Mouse (Mus musculus): ENCODE measurements around the gene Lims1. TPM values are rescaled to one million over a fixed set of nuclear protein-coding genes. Genes with fewer than 3 reads are reported as not detected.

The Lims1 gene
- polyA plus RNA-seq, 1 experiment from 2014 or later, result 108 TPM

- DNase-seq (ENCODE audit: low spot score), result no peak
- Histone ChIP-seq H3K9me3 (no peaks in the 10 kb centered on the region), H3K4me1 (no peaks in the 10 kb centered on the region), H3K27ac (replicated peaks) (no peak overlapping the region), H3K27me3 (replicated peaks; ENCODE audit: low read depth, poor library complexity, severe bottlenecking) (no peaks in the 10 kb centered on the region), H3K4me3 (no peak overlapping the region), H3K36me3 (replicated peaks) (peaks cover 82% of the 10 kb centered on the region)
- 87% methylated on average over 10 of the region's 10 CpGs for WGBS
Observed at GRCm38 (mm10) chr10:58418290-58418971, 95.2 kb downstream of the Lims1 start.

- DNase-seq (ENCODE audit: low spot score), result no peak
- Histone ChIP-seq H3K36me3 (replicated peaks) (peaks cover 22% of the 10 kb centered on the region), H3K27ac (replicated peaks) (no peak overlapping the region), H3K27me3 (replicated peaks; ENCODE audit: low read depth, poor library complexity, severe bottlenecking) (no peaks in the 10 kb centered on the region), H3K4me1 (no peaks in the 10 kb centered on the region), H3K9me3 (no peaks in the 10 kb centered on the region), H3K4me3 (no peak overlapping the region)
- 91% methylated on average over 2 of the region's 2 CpGs for WGBS
Observed at GRCm38 (mm10) chr10:58427930-58428329, 104.7 kb downstream of the Lims1 start.

- 22% methylated on average over 9 of the region's 9 CpGs for WGBS
- H3K4me3 ChIP-seq, result peak overlapping the region; percentile 99
- no peaks in the 10 kb centered on the region for H3K27me3 ChIP-seq (replicated peaks; ENCODE audit: low read depth, poor library complexity, severe bottlenecking)
- peaks cover 11% of the 10 kb centered on the region for H3K4me1 ChIP-seq
- no peak for DNase-seq (ENCODE audit: low spot score)
- H3K36me3 ChIP-seq (replicated peaks), result no peaks in the 10 kb centered on the region
- H3K9me3 ChIP-seq, result no peaks in the 10 kb centered on the region
- peak overlapping the region; percentile 95 for H3K27ac ChIP-seq (replicated peaks)
Observed at GRCm38 (mm10) chr10:58445850-58446249, 122.6 kb downstream of the Lims1 start.

- under 1% methylated on average over 91 of the region's 91 CpGs for WGBS
- H3K27ac ChIP-seq (replicated peaks), result peak within 1 kb of the TSS; percentile 95
- H3K9me3 ChIP-seq, result no peaks in the 10 kb centered on the region
- H3K27me3 ChIP-seq (replicated peaks; ENCODE audit: low read depth, poor library complexity, severe bottlenecking), result no peaks in the 10 kb centered on the region
- H3K4me1 ChIP-seq, result peaks cover 11% of the 10 kb centered on the region
- no peaks in the 10 kb centered on the region for H3K36me3 ChIP-seq (replicated peaks)
- H3K4me3 ChIP-seq, result peak within 1 kb of the TSS; percentile 99
- peak; percentile 98 for DNase-seq (ENCODE audit: low spot score)
Observed at GRCm38 (mm10) chr10:58446384-58447279, 123.4 kb downstream of the Lims1 start, which contains the start of gene Ranbp2. Ranbp2 (plus strand) TSS chr10:58446920.

GRCm38 (mm10) chr10:58447280-58447781, 124.1 kb downstream of the Lims1 start:
- H3K9me3 ChIP-seq, result no peaks in the 10 kb centered on the region
- WGBS, result 1% methylated on average over 32 of the region's 32 CpGs
- no peak for DNase-seq (ENCODE audit: low spot score)
- peak overlapping the region; percentile 95 for H3K27ac ChIP-seq (replicated peaks)
- H3K4me3 ChIP-seq, result peak overlapping the region; percentile 99
- peaks cover 5% of the 10 kb centered on the region; the same call in 1 of the 2 replicates for H3K36me3 ChIP-seq (replicated peaks)
- peaks cover 11% of the 10 kb centered on the region for H3K4me1 ChIP-seq
- no peaks in the 10 kb centered on the region for H3K27me3 ChIP-seq (replicated peaks; ENCODE audit: low read depth, poor library complexity, severe bottlenecking)

GRCm38 (mm10) chr10:58451575-58451974, 128.3 kb downstream of the Lims1 start:
- Histone ChIP-seq H3K36me3 (replicated peaks) (peaks cover 47% of the 10 kb centered on the region), H3K9me3 (no peaks in the 10 kb centered on the region), H3K4me3 (no peak overlapping the region), H3K27ac (replicated peaks) (no peak overlapping the region), H3K4me1 (peaks cover 3% of the 10 kb centered on the region; the same call in 1 of the 2 replicates), H3K27me3 (replicated peaks; ENCODE audit: low read depth, poor library complexity, severe bottlenecking) (no peaks in the 10 kb centered on the region)
- no peak for DNase-seq (ENCODE audit: low spot score)

GRCm38 (mm10) chr10:58452185-58452584, 128.9 kb downstream of the Lims1 start:
- no peaks in the 10 kb centered on the region for H3K9me3 ChIP-seq
- H3K36me3 ChIP-seq (replicated peaks), result peaks cover 53% of the 10 kb centered on the region
- DNase-seq (ENCODE audit: low spot score), result no peak
- 88% methylated on average over 1 of the region's 1 CpGs for WGBS
- H3K27me3 ChIP-seq (replicated peaks; ENCODE audit: low read depth, poor library complexity, severe bottlenecking), result no peaks in the 10 kb centered on the region
- peaks cover 3% of the 10 kb centered on the region; the same call in 1 of the 2 replicates for H3K4me1 ChIP-seq
- H3K4me3 ChIP-seq, result no peak overlapping the region
- H3K27ac ChIP-seq (replicated peaks), result no peak overlapping the region

- no peaks in the 10 kb centered on the region for H3K9me3 ChIP-seq
- H3K36me3 ChIP-seq (replicated peaks), result peaks cover 93% of the 10 kb centered on the region
- no peaks in the 10 kb centered on the region for H3K27me3 ChIP-seq (replicated peaks; ENCODE audit: low read depth, poor library complexity, severe bottlenecking)
Observed at GRCm38 (mm10) chr10:58459896-58460295, 136.6 kb downstream of the Lims1 start.

More at GRCm38 (mm10) chr10:58459896-58460295, 136.6 kb downstream of the Lims1 start:
- Histone ChIP-seq H3K4me3 (no peak overlapping the region), H3K4me1 (no peaks in the 10 kb centered on the region), H3K27ac (replicated peaks) (no peak overlapping the region)
- WGBS, result 89% methylated on average over 1 of the region's 1 CpGs
- DNase-seq (ENCODE audit: low spot score), result no peak

Other genes with a start within 250 kb of the Lims1 start
- not detected in 2 replicates for gene AW822073, start 98.5 kb upstream of the Lims1 start, polyA plus RNA-seq (2016; fragmentation: Nextera tagmentation; extraction: Ambion mirVana)
- not detected in 2 replicates for gene Duxf3, start 90.8 kb upstream of the Lims1 start, polyA plus RNA-seq (2016; fragmentation: Nextera tagmentation; extraction: Ambion mirVana)
- not detected in 2 replicates for gene Gm4981, start 86.8 kb upstream of the Lims1 start, polyA plus RNA-seq (2016; fragmentation: Nextera tagmentation; extraction: Ambion mirVana)
- 42.3 and 58.9 TPM in 2 replicates for gene Gcc2, start 68.0 kb upstream of the Lims1 start, polyA plus RNA-seq (2016; fragmentation: Nextera tagmentation; extraction: Ambion mirVana)
- 27.0 and 28.2 TPM in 2 replicates for gene Ranbp2, start 123.5 kb downstream of the Lims1 start, polyA plus RNA-seq (2016; fragmentation: Nextera tagmentation; extraction: Ambion mirVana)
- gene Ccdc138, start 174.5 kb downstream of the Lims1 start, polyA plus RNA-seq (2016; fragmentation: Nextera tagmentation; extraction: Ambion mirVana), result 11.5 and 13.3 TPM in 2 replicates